Mouse (Mus musculus) liver, embryonic 13.5 days (tissue): ENCODE data around the gene Gm6812. TPM values are rescaled to one million over a fixed set of nuclear protein-coding genes. Genes with fewer than 3 reads are reported as not detected.
"Not testable (repeated sequence)": the region's sequence is repeated elsewhere in the genome, so short reads cannot be mapped to it uniquely, and the experiment has no call there.

Experiments used
- ATAC-seq: fragments of 200-750 bp; cut with Nextera tagmentation; 2 replicates; pipeline ENCODE4 v1.8.0; 2017; ENCODE audit warnings: low read depth, mild to moderate bottlenecking, moderate number of reproducible peaks, moderate library complexity
- DNase-seq: peaks from one replicate; pipeline ENCODE4 v3.0.0; 2022
- H3K27ac ChIP-seq: fragments of 300-500 bp; sonication (generic); 2 replicates; pipeline ENCODE4 v1.5.1; 2015; ENCODE audit warnings: moderate library complexity, mild to moderate bottlenecking, inconsistent platforms
- H3K27me3 ChIP-seq: fragments of 300-500 bp; sonication (generic); 2 replicates; pipeline ENCODE4 v1.6.1; 2015; ENCODE audit warnings: mild to moderate bottlenecking, inconsistent platforms
- H3K36me3 ChIP-seq: fragments of 300-500 bp; sonication (generic); 2 replicates; pipeline ENCODE4 v1.6.1; 2015; ENCODE audit warnings: mild to moderate bottlenecking, inconsistent platforms
- H3K4me1 ChIP-seq: fragments of 300-500 bp; sonication (generic); replicated peaks from 2 replicates; pipeline ENCODE4 v1.6.1; 2015; ENCODE audit warnings: inconsistent platforms
- H3K4me2 ChIP-seq: fragments of 300-500 bp; sonication (generic); 2 replicates; pipeline ENCODE4 v1.6.1; 2015; ENCODE audit warnings: inconsistent platforms, mild to moderate bottlenecking, moderate library complexity
- H3K4me3 ChIP-seq: fragments of 300-500 bp; sonication (generic); replicated peaks from 2 replicates; pipeline ENCODE4 v1.5.1; 2015; ENCODE audit warnings: mild to moderate bottlenecking, inconsistent platforms
- H3K9ac ChIP-seq: fragments of 300-500 bp; sonication (generic); 2 replicates; pipeline ENCODE4 v1.6.1; 2015; ENCODE audit warnings: mild to moderate bottlenecking, inconsistent platforms
- H3K9me3 ChIP-seq: fragments of 300-500 bp; sonication (generic); replicated peaks from 2 replicates; pipeline ENCODE4 v1.6.1; 2016; ENCODE audit warnings: inconsistent platforms
- WGBS: fragments of 180-500 bp; shearing (Covaris S2); methylation state at CpG from one replicate; pipeline ENCODE4 v1.1.7; 2015; ENCODE audit not compliant: insufficient replicate concordance; 5-methylcytosine and 5-hydroxymethylcytosine counted together
- polyA plus RNA-seq: library from polyadenylated mRNA; unstranded; fragments of >200 nt; fragmentation: Nextera tagmentation; extraction: Ambion mirVana; gene quantifications from 2 replicates; pipeline ENCODE4 v1.2.1, GENCODE M21; 2015

Gm6812 gene
- not detected in 2 replicates for polyA plus RNA-seq

GRCm38 (mm10) chrX:68892953-68893352 lies at the start of gene Gm6812:
Gene Gm6812 (minus strand): TSS chrX:68893053.
- H3K36me3 ChIP-seq, H3K4me1 ChIP-seq, H3K27ac ChIP-seq, H3K9me3 ChIP-seq, H3K9ac ChIP-seq, ATAC-seq, DNase-seq, H3K4me3 ChIP-seq, H3K4me2 ChIP-seq, H3K27me3 ChIP-seq: not testable (repeated sequence)
- WGBS = 60% methylated on average over 5 of the region's 5 CpGs

DNA sequence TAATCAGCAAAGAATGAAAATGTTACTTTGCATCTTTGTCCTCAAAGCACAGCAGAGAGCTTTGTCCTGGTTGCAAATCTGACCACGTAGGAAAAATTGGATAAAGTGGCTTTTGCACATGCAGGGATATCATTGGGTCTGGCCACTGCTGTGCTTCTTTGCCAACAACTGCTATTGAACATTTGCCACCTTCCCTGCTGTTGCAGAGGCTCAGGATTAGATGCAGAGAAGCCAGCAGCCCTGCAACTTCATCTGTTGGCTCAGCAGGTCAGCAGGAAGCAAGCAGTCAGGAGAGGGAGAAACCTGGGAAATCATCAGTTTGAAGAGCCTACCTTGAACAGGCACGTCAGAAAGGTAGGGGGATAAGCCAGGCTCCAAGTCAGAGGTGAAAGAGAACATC lies 27.7 kb downstream of the Gm6812 start:
- Histone ChIP-seq H3K36me3 (no peaks in the 10 kb centered on the region), H3K4me2 (no peak overlapping the region), H3K9me3 (no peaks in the 10 kb centered on the region), H3K9ac (no peak overlapping the region), H3K4me3 (no peak overlapping the region), H3K27ac (no peak overlapping the region), H3K4me1 (no peaks in the 10 kb centered on the region), H3K27me3 (no peaks in the 10 kb centered on the region)
- DNase-seq (no peak), ATAC-seq (no peak)
- 33% methylated on average over 2 of the region's 2 CpGs for WGBS

Other genes starting within 250 kb of the Gm6812 start
- gene Fmr1, start 214.5 kb downstream of the Gm6812 start, polyA plus RNA-seq = 24.3 and 34.3 TPM in 2 replicates
- gene Fmr1nb, start 131.2 kb downstream of the Gm6812 start, polyA plus RNA-seq = 0.89 and 1.2 TPM in 2 replicates
- gene Gm14698, start 72.0 kb downstream of the Gm6812 start, polyA plus RNA-seq = 1.5 TPM in 2 replicates